Mouse (Mus musculus): ENCODE measurements around the gene Zfp408. TPM values are rescaled to one million over a fixed set of nuclear protein-coding genes. Genes with fewer than 3 reads are reported as not detected.

The Zfp408 gene
- polyA plus RNA-seq, 1 experiment from 2014 or later: 4.2 TPM

DNA sequence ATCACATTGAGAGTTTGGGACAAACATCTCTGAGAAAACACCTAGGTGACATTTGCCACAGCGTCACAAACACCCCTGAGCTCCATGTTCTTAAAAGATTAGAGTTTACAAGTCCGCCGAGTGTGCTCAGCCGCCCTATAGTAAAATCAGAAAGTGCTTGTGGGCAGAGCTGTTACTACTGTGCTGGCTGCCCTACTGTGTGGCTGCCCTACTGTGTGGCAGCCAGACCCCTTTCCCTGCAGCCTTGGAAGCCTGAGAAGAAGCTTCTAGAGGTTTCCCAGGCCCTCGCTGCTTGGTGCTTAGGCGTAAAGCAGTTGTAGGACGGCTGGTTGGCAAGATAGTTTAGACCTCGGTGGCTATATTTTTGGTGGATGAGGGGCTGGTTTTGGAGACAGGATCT, 10.1 kb upstream of the Zfp408 start:
- TF ChIP-seq EP300 (optimal IDR thresholded peaks at IDR 0.05) (no peak), CTCF (IDR thresholded peaks at IDR 0.05; ENCODE audit: low read depth) (no peak)
- Histone ChIP-seq H3K27me3 (ENCODE audit: control insufficient read depth, insufficient read depth, low read length) (no peaks in the 10 kb centered on the region), H3K4me1 (replicated peaks; ENCODE audit: control insufficient read depth, insufficient read depth) (no peaks in the 10 kb centered on the region), H3K36me3 (ENCODE audit: control insufficient read depth, insufficient read depth, low read length) (peaks cover 43% of the 10 kb centered on the region), H3K4me3 (ENCODE audit: low read depth, low read length) (no peak overlapping the region), H3K4me2 (replicated peaks; ENCODE audit: low read depth) (no peak overlapping the region), H3K9ac (ENCODE audit: low read length) (no peak overlapping the region), H3K27ac (replicated peaks) (no peak overlapping the region), H3K9me3 (ENCODE audit: control insufficient read depth, low read length) (no peaks in the 10 kb centered on the region)
- 98% methylated on average over 8 of the region's 8 CpGs for WGBS
- no peak for DNase-seq (ENCODE audit: low spot score)
- ATAC-seq (ENCODE audit: low FRiP score, low TSS enrichment): no peak

DNA sequence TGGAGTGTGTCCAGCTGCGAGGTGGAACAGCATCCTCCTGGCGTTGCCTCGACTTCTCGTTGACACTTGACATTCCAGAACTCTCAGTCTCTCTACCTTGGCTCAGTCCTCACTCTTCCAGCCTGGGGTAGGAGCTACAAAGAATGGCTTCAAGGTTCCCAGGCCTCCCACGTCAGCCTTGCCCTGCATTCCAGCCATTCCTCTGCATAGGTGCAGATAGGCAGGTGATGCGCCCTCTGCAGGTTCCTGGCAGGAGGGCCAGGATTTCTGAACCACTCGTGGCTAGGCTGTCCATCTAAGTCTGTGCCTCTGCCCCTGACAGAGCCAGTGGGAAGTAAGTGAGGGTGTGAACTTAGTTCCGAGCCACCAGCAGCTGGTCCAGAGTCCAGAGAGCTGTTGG, 7.2 kb upstream of the Zfp408 start:
- peak; percentile 32 for ATAC-seq (ENCODE audit: low FRiP score, low TSS enrichment)

DNA sequence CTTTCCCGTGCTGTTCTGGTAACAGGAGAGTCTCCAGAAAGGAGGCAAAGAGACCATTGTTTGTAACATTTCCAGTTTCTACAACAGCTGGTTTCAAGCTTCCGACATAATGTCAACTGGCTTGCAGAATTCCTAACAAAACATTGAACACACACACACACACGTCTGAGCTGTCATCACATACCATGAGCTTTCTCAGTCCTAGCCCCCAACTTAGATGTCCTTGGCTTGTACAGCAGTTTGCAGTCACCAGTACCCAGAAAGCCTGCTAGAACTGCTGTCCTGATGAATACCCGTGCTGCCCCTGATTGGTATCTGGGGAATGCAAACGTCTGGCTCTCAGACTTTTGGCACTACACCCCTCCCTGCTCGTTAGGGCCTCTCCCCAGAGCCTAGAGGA, 6.2 kb upstream of the Zfp408 start:
- DNase-seq (ENCODE audit: low spot score) (no peak), ATAC-seq (ENCODE audit: low FRiP score, low TSS enrichment) (no peak)
- no peak overlapping the region for H3K4me3 ChIP-seq (ENCODE audit: low read depth, low read length)
- H3K9ac ChIP-seq (ENCODE audit: low read length): no peak overlapping the region
- TF ChIP-seq EP300 (optimal IDR thresholded peaks at IDR 0.05) (no peak), CTCF (IDR thresholded peaks at IDR 0.05; ENCODE audit: low read depth) (no peak)
- H3K27me3 ChIP-seq (ENCODE audit: control insufficient read depth, insufficient read depth, low read length): no peaks in the 10 kb centered on the region
- H3K36me3 ChIP-seq (ENCODE audit: control insufficient read depth, insufficient read depth, low read length): peaks cover 31% of the 10 kb centered on the region
- 45% methylated on average over 6 of the region's 6 CpGs for WGBS
- peak overlapping the region; percentile 35; the same call in 1 of the 2 replicates for H3K27ac ChIP-seq (replicated peaks)
- H3K9me3 ChIP-seq (ENCODE audit: control insufficient read depth, low read length): no peaks in the 10 kb centered on the region
- no peaks in the 10 kb centered on the region for H3K4me1 ChIP-seq (replicated peaks; ENCODE audit: control insufficient read depth, insufficient read depth)
- H3K4me2 ChIP-seq (replicated peaks; ENCODE audit: low read depth): no peak overlapping the region

More for the DNA sequence above, 7.2 kb upstream of the Zfp408 start:
- H3K4me1 ChIP-seq (replicated peaks; ENCODE audit: control insufficient read depth, insufficient read depth): no peaks in the 10 kb centered on the region
- WGBS: 51% methylated on average over 8 of the region's 8 CpGs
- peaks cover 34% of the 10 kb centered on the region for H3K36me3 ChIP-seq (ENCODE audit: control insufficient read depth, insufficient read depth, low read length)
- no peak overlapping the region for H3K9ac ChIP-seq (ENCODE audit: low read length)
- H3K9me3 ChIP-seq (ENCODE audit: control insufficient read depth, low read length): no peaks in the 10 kb centered on the region
- H3K4me2 ChIP-seq (replicated peaks; ENCODE audit: low read depth): no peak overlapping the region
- peak; percentile 69 for TF ChIP-seq CTCF (IDR thresholded peaks at IDR 0.05; ENCODE audit: low read depth)
- TF ChIP-seq EP300 (optimal IDR thresholded peaks at IDR 0.05): no peak
- H3K27me3 ChIP-seq (ENCODE audit: control insufficient read depth, insufficient read depth, low read length): no peaks in the 10 kb centered on the region
- no peak overlapping the region for H3K27ac ChIP-seq (replicated peaks)
- H3K4me3 ChIP-seq (ENCODE audit: low read depth, low read length): no peak overlapping the region
- DNase-seq (ENCODE audit: low spot score): peak; percentile 61

DNA sequence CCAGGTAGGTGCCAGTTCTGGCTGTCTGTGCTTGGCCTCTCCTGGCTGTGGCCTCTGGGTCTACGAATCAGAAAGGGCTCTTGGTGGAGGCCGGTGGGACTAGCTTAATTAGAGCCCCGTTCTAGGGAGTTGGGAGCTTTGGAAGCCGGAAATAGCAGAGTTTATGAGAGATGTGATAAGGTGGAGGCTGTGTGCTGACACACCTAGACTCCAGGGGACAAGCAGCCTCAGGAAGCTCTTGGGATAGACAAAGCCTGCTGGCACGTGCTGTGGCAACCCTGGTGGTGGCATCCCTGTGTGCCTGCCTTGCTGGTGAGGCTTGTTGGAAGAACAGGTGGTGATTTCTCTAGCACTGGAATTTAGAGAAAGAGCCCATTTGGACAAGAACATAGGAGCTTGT, 5.8 kb upstream of the Zfp408 start:
- peaks cover 31% of the 10 kb centered on the region for H3K36me3 ChIP-seq (ENCODE audit: control insufficient read depth, insufficient read depth, low read length)
- TF ChIP-seq EP300 (optimal IDR thresholded peaks at IDR 0.05): no peak
- WGBS: 72% methylated on average over 5 of the region's 5 CpGs
- H3K27me3 ChIP-seq (ENCODE audit: control insufficient read depth, insufficient read depth, low read length): no peaks in the 10 kb centered on the region
- H3K27ac ChIP-seq (replicated peaks): peak overlapping the region; percentile 35; the same call in 1 of the 2 replicates
- H3K9ac ChIP-seq (ENCODE audit: low read length): no peak overlapping the region
- H3K9me3 ChIP-seq (ENCODE audit: control insufficient read depth, low read length): no peaks in the 10 kb centered on the region
- H3K4me2 ChIP-seq (replicated peaks; ENCODE audit: low read depth): no peak overlapping the region
- H3K4me1 ChIP-seq (replicated peaks; ENCODE audit: control insufficient read depth, insufficient read depth): no peaks in the 10 kb centered on the region
- DNase-seq (ENCODE audit: low spot score) (no peak), ATAC-seq (ENCODE audit: low FRiP score, low TSS enrichment) (peak; percentile 28)
- no peak overlapping the region for H3K4me3 ChIP-seq (ENCODE audit: low read depth, low read length)

DNA sequence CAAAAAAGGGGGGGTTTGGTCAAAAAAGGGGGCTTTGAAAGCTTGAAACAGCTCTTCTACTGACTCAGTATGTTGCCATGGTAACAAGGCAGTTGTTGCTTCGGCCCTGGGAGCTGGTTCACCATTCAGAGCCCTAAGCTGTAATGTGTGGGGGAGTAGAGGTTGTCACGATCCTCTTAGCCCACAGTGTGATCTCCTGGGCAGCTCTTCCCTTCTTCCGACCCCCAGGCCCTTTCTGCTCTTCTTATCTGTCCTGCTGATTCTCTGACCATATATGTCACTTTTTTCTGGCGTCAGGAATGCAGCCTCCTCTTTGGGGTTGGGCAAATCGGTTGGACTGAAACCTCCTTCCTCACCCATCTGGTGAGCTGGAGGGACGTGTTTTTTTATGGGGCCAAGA, 3.3 kb upstream of the Zfp408 start:
- WGBS: 54% methylated on average over 6 of the region's 6 CpGs
- Histone ChIP-seq H3K9ac (ENCODE audit: low read length) (no peak overlapping the region), H3K27ac (replicated peaks) (no peak overlapping the region), H3K36me3 (ENCODE audit: control insufficient read depth, insufficient read depth, low read length) (peaks cover 22% of the 10 kb centered on the region), H3K4me3 (ENCODE audit: low read depth, low read length) (no peak overlapping the region), H3K9me3 (ENCODE audit: control insufficient read depth, low read length) (no peaks in the 10 kb centered on the region), H3K4me1 (replicated peaks; ENCODE audit: control insufficient read depth, insufficient read depth) (peaks cover 4% of the 10 kb centered on the region; the same call in 1 of the 2 replicates), H3K4me2 (replicated peaks; ENCODE audit: low read depth) (no peak overlapping the region), H3K27me3 (ENCODE audit: control insufficient read depth, insufficient read depth, low read length) (no peaks in the 10 kb centered on the region)
- ATAC-seq (ENCODE audit: low FRiP score, low TSS enrichment) (no peak), DNase-seq (ENCODE audit: low spot score) (no peak)
- TF ChIP-seq EP300 (optimal IDR thresholded peaks at IDR 0.05): no peak
- no peak for TF ChIP-seq CTCF (IDR thresholded peaks at IDR 0.05; ENCODE audit: low read depth)

DNA sequence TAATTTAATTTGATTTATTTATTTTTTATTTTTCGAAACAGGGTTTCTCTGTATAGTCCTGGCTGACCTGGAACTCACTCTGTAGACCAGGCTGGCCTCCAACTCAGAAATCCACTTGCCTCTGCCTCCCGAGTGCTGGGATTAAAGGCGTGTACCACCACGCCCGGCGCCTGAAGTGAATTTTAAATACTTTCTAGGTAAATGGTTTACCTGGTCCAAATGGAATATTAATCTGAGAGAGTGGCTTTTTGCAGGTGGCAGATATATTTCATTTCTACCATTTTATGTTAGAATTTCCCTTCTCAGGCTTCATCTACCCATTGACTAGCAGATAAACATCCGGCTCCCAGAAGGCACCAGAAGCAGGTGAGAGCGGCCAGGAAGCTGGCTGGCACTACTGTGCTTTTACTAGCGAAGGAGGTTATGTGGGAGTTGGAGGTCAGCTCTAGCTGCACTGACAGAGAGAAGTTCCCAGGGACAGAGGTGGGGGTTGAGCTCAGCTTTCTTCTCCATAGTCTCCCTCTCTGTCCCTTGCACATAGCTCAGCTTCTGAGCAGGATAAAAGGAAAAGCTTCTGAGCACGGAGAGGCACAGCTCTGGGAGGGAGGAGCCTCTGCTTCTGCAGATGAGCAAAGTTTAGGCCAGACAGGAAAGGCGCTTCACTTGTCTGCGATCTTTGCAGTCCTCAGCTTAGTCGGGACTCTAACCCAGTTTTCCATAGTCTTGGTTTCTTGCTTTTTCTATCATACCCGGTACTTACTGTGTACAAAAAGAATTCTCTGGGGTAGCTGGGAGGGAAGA, 2.1 kb upstream of the Zfp408 start:
- Histone ChIP-seq H3K9ac (ENCODE audit: low read length) (peak overlapping the region; percentile 31; the same call in 1 of the 2 replicates), H3K4me3 (ENCODE audit: low read depth, low read length) (no peak overlapping the region), H3K4me2 (replicated peaks; ENCODE audit: low read depth) (peak overlapping the region; percentile 65; the same call in 1 of the 2 replicates), H3K27ac (replicated peaks) (no peak overlapping the region), H3K4me1 (replicated peaks; ENCODE audit: control insufficient read depth, insufficient read depth) (peaks cover 4% of the 10 kb centered on the region; the same call in 1 of the 2 replicates), H3K9me3 (ENCODE audit: control insufficient read depth, low read length) (no peaks in the 10 kb centered on the region), H3K36me3 (ENCODE audit: control insufficient read depth, insufficient read depth, low read length) (peaks cover 16% of the 10 kb centered on the region), H3K27me3 (ENCODE audit: control insufficient read depth, insufficient read depth, low read length) (no peaks in the 10 kb centered on the region)
- 77% methylated on average over 14 of the region's 14 CpGs for WGBS
- TF ChIP-seq CTCF (IDR thresholded peaks at IDR 0.05; ENCODE audit: low read depth) (no peak), EP300 (optimal IDR thresholded peaks at IDR 0.05) (no peak)
- ATAC-seq (ENCODE audit: low FRiP score, low TSS enrichment): no peak
- DNase-seq (ENCODE audit: low spot score): no peak

Measured in stomach, postnatal 0 days (tissue).